8 mouse cellular contexts compared by ENCODE assay signal in the genomic region with DNA sequence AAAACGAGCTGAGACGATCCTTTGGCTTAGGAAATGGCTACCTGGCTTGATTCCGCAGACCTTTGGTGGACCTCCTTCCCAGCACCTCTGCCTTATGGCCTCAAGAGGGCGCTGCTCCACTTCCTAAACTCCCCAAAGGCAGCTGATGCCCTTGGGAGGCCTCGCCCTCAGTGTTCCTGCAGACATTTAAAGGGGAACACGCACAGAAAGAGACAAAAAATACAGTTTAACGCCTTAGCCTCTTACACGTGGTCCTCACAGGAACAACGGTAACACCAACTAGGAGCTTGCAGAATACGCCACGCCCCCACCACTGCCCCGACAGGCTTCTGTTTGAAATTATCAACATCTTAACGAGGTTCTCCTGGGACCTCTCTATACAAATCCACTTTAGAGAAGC.
A peak's percentile ranks its signal among the peaks of the same experiment; 100 is the strongest.
DNase-seq lines count a peak whose midpoint lies in the region; ATAC-seq and TF ChIP-seq lines count a peak whose summit lies in the region.

No protein-coding gene starts in this region.

- no peak overlapping the region for H3K9ac ChIP-seq in forebrain, embryonic 12.5 days
- H3K9ac ChIP-seq in heart, postnatal 0 days (replicated peaks; ENCODE audit: low read depth, low read length) = no peak overlapping the region
- H3K9ac ChIP-seq in liver, embryonic 16.5 days (ENCODE audit: low read depth, low read length) = no peak overlapping the region
- no peak overlapping the region for H3K9ac ChIP-seq in neural tube, embryonic 12.5 days
- H3K9ac ChIP-seq in stomach, postnatal 0 days (ENCODE audit: low read length) = no peak overlapping the region

- WGBS in forebrain, embryonic 12.5 days = 6% methylated on average over 13 of the region's 13 CpGs
- 4% methylated on average over 13 of the region's 13 CpGs for WGBS in heart, postnatal 0 days
- WGBS in liver, embryonic 16.5 days (ENCODE audit: insufficient replicate concordance) = 2% methylated on average over 13 of the region's 13 CpGs
- WGBS in neural tube, embryonic 12.5 days = 7% methylated on average over 13 of the region's 13 CpGs
- WGBS in stomach, postnatal 0 days = 3% methylated on average over 13 of the region's 13 CpGs

- ATAC-seq in forebrain, embryonic 12.5 days (ENCODE audit: low FRiP score) = peak; percentile 66; the same call in 1 of the 2 replicates
- ATAC-seq in heart, postnatal 0 days (ENCODE audit: insufficient read depth, low read depth) = peak; percentile 74
- ATAC-seq in liver, embryonic 16.5 days (ENCODE audit: low read depth) = peak; percentile 63
- ATAC-seq in neural tube, embryonic 12.5 days (ENCODE audit: low FRiP score, low read depth) = no peak
- ATAC-seq in stomach, postnatal 0 days (ENCODE audit: low FRiP score, low TSS enrichment) = peak; percentile 72

- H3K36me3 ChIP-seq in forebrain, embryonic 12.5 days (replicated peaks) = no peaks in the 10 kb centered on the region
- H3K36me3 ChIP-seq in heart, postnatal 0 days (replicated peaks; ENCODE audit: control insufficient read depth, insufficient read depth, low read length) = no peaks in the 10 kb centered on the region
- no peaks in the 10 kb centered on the region for H3K36me3 ChIP-seq in liver, embryonic 16.5 days (ENCODE audit: control insufficient read depth, insufficient read depth)
- no peaks in the 10 kb centered on the region for H3K36me3 ChIP-seq in neural tube, embryonic 12.5 days
- no peaks in the 10 kb centered on the region for H3K36me3 ChIP-seq in stomach, postnatal 0 days (ENCODE audit: control insufficient read depth, insufficient read depth, low read length)

- H3K27ac ChIP-seq in forebrain, embryonic 12.5 days = no peak overlapping the region
- peak overlapping the region; percentile 73 for H3K27ac ChIP-seq in heart, postnatal 0 days (ENCODE audit: low read depth)
- no peak overlapping the region for H3K27ac ChIP-seq in liver, embryonic 16.5 days (ENCODE audit: low read length)
- H3K27ac ChIP-seq in neural tube, embryonic 12.5 days = no peak overlapping the region
- H3K27ac ChIP-seq in stomach, postnatal 0 days (replicated peaks) = peak overlapping the region; percentile 90

- peak; percentile 98 for TF ChIP-seq CTCF in heart, postnatal 0 days (IDR thresholded peaks at IDR 0.05; ENCODE audit: low read depth)
- peak; percentile 98 for TF ChIP-seq CTCF in stomach, postnatal 0 days (IDR thresholded peaks at IDR 0.05; ENCODE audit: low read depth)

- no peak for TF ChIP-seq EP300 in heart, postnatal 0 days (IDR thresholded peaks at IDR 0.05; ENCODE audit: low read depth)
- TF ChIP-seq EP300 in stomach, postnatal 0 days (optimal IDR thresholded peaks at IDR 0.05) = no peak

- no peaks in the 10 kb centered on the region for H3K9me3 ChIP-seq in forebrain, embryonic 12.5 days
- H3K9me3 ChIP-seq in heart, postnatal 0 days (replicated peaks; ENCODE audit: control insufficient read depth, low read length) = no peaks in the 10 kb centered on the region
- no peaks in the 10 kb centered on the region for H3K9me3 ChIP-seq in liver, embryonic 16.5 days (replicated peaks; ENCODE audit: control insufficient read depth, low read length)
- H3K9me3 ChIP-seq in neural tube, embryonic 12.5 days = no peaks in the 10 kb centered on the region
- H3K9me3 ChIP-seq in stomach, postnatal 0 days (ENCODE audit: control insufficient read depth, low read length) = no peaks in the 10 kb centered on the region

- peaks cover 25% of the 10 kb centered on the region for H3K4me1 ChIP-seq in forebrain, embryonic 12.5 days
- peaks cover 44% of the 10 kb centered on the region for H3K4me1 ChIP-seq in heart, postnatal 0 days (ENCODE audit: control insufficient read depth, insufficient read depth)
- H3K4me1 ChIP-seq in liver, embryonic 16.5 days (ENCODE audit: control insufficient read depth, low read depth, low read length) = peaks cover 27% of the 10 kb centered on the region
- peaks cover 15% of the 10 kb centered on the region for H3K4me1 ChIP-seq in neural tube, embryonic 12.5 days
- peaks cover 12% of the 10 kb centered on the region; the same call in 1 of the 2 replicates for H3K4me1 ChIP-seq in stomach, postnatal 0 days (replicated peaks; ENCODE audit: control insufficient read depth, insufficient read depth)

- H3K4me2 ChIP-seq in forebrain, embryonic 12.5 days = peak overlapping the region; percentile 50; the same call in 1 of the 2 replicates
- peak overlapping the region; percentile 55 for H3K4me2 ChIP-seq in heart, postnatal 0 days (ENCODE audit: low read depth, low read length)
- H3K4me2 ChIP-seq in liver, embryonic 16.5 days (ENCODE audit: low read depth, low read length) = peak overlapping the region; percentile 46
- H3K4me2 ChIP-seq in neural tube, embryonic 12.5 days (replicated peaks) = peak overlapping the region; percentile 60; the same call in 1 of the 2 replicates
- peak overlapping the region; percentile 69 for H3K4me2 ChIP-seq in stomach, postnatal 0 days (replicated peaks; ENCODE audit: low read depth)

- H3K4me3 ChIP-seq in forebrain, embryonic 12.5 days (replicated peaks) = no peak overlapping the region
- peak overlapping the region; percentile 32; the same call in 1 of the 2 replicates for H3K4me3 ChIP-seq in heart, postnatal 0 days (ENCODE audit: low read depth, low read length)
- H3K4me3 ChIP-seq in liver, embryonic 16.5 days (ENCODE audit: low read depth, low read length) = no peak overlapping the region
- no peak overlapping the region for H3K4me3 ChIP-seq in neural tube, embryonic 12.5 days
- no peak overlapping the region for H3K4me3 ChIP-seq in stomach, postnatal 0 days (ENCODE audit: low read depth, low read length)

- peaks cover 23% of the 10 kb centered on the region for H3K27me3 ChIP-seq in forebrain, embryonic 12.5 days
- no peaks in the 10 kb centered on the region for H3K27me3 ChIP-seq in heart, postnatal 0 days (ENCODE audit: control insufficient read depth, insufficient read depth, low read length)
- no peaks in the 10 kb centered on the region for H3K27me3 ChIP-seq in liver, embryonic 16.5 days (ENCODE audit: control insufficient read depth, insufficient read depth, low read depth, low read length)
- no peaks in the 10 kb centered on the region for H3K27me3 ChIP-seq in neural tube, embryonic 12.5 days (replicated peaks)
- H3K27me3 ChIP-seq in stomach, postnatal 0 days (ENCODE audit: control insufficient read depth, insufficient read depth, low read length) = no peaks in the 10 kb centered on the region

- peak; percentile 37 to 62 for DNase-seq in CD8-positive naive resting alpha-beta T cell, adult 2 months (ENCODE audit: low read depth in 2 of 2, low spot score in 2 of 2)
- peak; percentile 15 for DNase-seq in c-Kit-negative CD71-positive TER-119-positive erythroid progenitor cells, embryonic 14.5 days (ENCODE audit: low read depth, low spot score)
- peak; percentile 93 for DNase-seq in heart, postnatal 0 days (ENCODE audit: low spot score)
- peak; percentile 89 to 93 for DNase-seq in kidney, postnatal 36 days
- peak; percentile 89 for DNase-seq in stomach, postnatal 0 days (ENCODE audit: low spot score)

Comparison
In these comparisons a context has a peak if more than half of its experiments do, and no peak if none do; other contexts are left out.
1. DNase-seq: peak in every context shown above with its lines; median percentile 93 in heart, postnatal 0 days; 91 in kidney, postnatal 36 days; 89 in stomach, postnatal 0 days; 50 in CD8-positive naive resting alpha-beta T cell, adult 2 months; 15 in c-Kit-negative CD71-positive TER-119-positive erythroid progenitor cells, embryonic 14.5 days.
2. H3K27ac ChIP-seq: peak in heart, postnatal 0 days (single experiment) and stomach, postnatal 0 days (single experiment); none in forebrain, embryonic 12.5 days (single experiment), liver, embryonic 16.5 days (single experiment) and neural tube, embryonic 12.5 days (single experiment).
3. Peak in every context shown above with its lines, with median percentiles within 50 percentile points of each other: H3K4me2 ChIP-seq.